Mouse (Mus musculus) neural tube, embryonic 11.5 days (tissue): Measurements from ENCODE around the gene Dspp. TPM values are rescaled to one million over a fixed set of nuclear protein-coding genes. Genes with fewer than 3 reads are reported as not detected.

Source experiments
- ATAC-seq: fragments of 200-750 bp; cut with Nextera tagmentation; 2 replicates; pipeline ENCODE4 v1.8.0; 2017; ENCODE audit warnings: moderate number of reproducible peaks, mild to moderate bottlenecking, moderate TSS enrichment, moderate library complexity; ENCODE audit not compliant: insufficient read depth, low FRiP score, low TSS enrichment
- DNase-seq: peaks from one replicate; pipeline ENCODE4 v3.0.0-alpha.2; 2015; ENCODE audit warnings: low spot score
- H3K27ac ChIP-seq: fragments of 300-500 bp; sonication (generic); 2 replicates; pipeline ENCODE4 v1.5.1; 2014; ENCODE audit warnings: low read depth, mild to moderate bottlenecking, low read length
- H3K27me3 ChIP-seq: fragments of 300-500 bp; sonication (generic); 2 replicates; pipeline ENCODE4 v1.6.1; 2014; ENCODE audit warnings: mild to moderate bottlenecking, low read length, mixed read lengths; ENCODE audit not compliant: control insufficient read depth, insufficient read depth
- H3K36me3 ChIP-seq: fragments of 300-500 bp; sonication (generic); 2 replicates; pipeline ENCODE4 v1.6.1; 2014; ENCODE audit warnings: mild to moderate bottlenecking, low read length, moderate library complexity, mixed read lengths; ENCODE audit not compliant: control insufficient read depth, insufficient read depth
- H3K4me1 ChIP-seq: fragments of 300-500 bp; sonication (generic); 2 replicates; pipeline ENCODE4 v1.6.1; 2014; ENCODE audit warnings: low read length, mixed read lengths; ENCODE audit not compliant: control insufficient read depth, insufficient read depth
- H3K4me2 ChIP-seq: fragments of 300-500 bp; sonication (generic); 2 replicates; pipeline ENCODE4 v1.6.1; 2014; ENCODE audit warnings: low read depth, mild to moderate bottlenecking, moderate library complexity
- H3K4me3 ChIP-seq: fragments of 300-500 bp; sonication (generic); 2 replicates; pipeline ENCODE4 v1.5.1; 2014; ENCODE audit warnings: low read depth, low read length
- H3K9ac ChIP-seq: fragments of 300-500 bp; sonication (generic); 2 replicates; pipeline ENCODE4 v1.6.1; 2014; ENCODE audit warnings: mild to moderate bottlenecking, low read length
- H3K9me3 ChIP-seq: fragments of 300-500 bp; sonication (generic); 2 replicates; pipeline ENCODE4 v1.6.1; 2016; ENCODE audit warnings: low read length; ENCODE audit not compliant: control insufficient read depth
- WGBS: fragments of 180-500 bp; shearing (Covaris S2); extraction: QIAGEN DNeasy Blood & Tissue Kit; methylation state at CpG from one replicate; pipeline ENCODE4 v1.1.7; 2014; 5-methylcytosine and 5-hydroxymethylcytosine counted together
- polyA plus RNA-seq: library from polyadenylated mRNA; unstranded; fragments of >200 nt; fragmentation: Nextera tagmentation; extraction: Ambion mirVana; gene quantifications from 2 replicates; pipeline ENCODE4 v1.2.1, GENCODE M21; 2014

The Dspp gene
- polyA plus RNA-seq, 1 experiment from 2014 or later: not detected

GRCm38 (mm10) chr5:104163536-104163935, 7.0 kb upstream of the Dspp start:
- WGBS: 86% methylated on average over 4 of the region's 4 CpGs

GRCm38 (mm10) chr5:104173094-104173493, 2.6 kb downstream of the Dspp start:
- ATAC-seq: no peak
- no peaks in the 10 kb centered on the region for H3K4me1 ChIP-seq

More at GRCm38 (mm10) chr5:104163536-104163935, 7.0 kb upstream of the Dspp start:
- Histone ChIP-seq H3K4me3 (no peak overlapping the region), H3K27me3 (no peaks in the 10 kb centered on the region), H3K9ac (no peak overlapping the region), H3K27ac (no peak overlapping the region), H3K9me3 (no peaks in the 10 kb centered on the region), H3K4me2 (no peak overlapping the region), H3K36me3 (no peaks in the 10 kb centered on the region), H3K4me1 (no peaks in the 10 kb centered on the region)
- no peak for ATAC-seq
- no peak for DNase-seq

DNA sequence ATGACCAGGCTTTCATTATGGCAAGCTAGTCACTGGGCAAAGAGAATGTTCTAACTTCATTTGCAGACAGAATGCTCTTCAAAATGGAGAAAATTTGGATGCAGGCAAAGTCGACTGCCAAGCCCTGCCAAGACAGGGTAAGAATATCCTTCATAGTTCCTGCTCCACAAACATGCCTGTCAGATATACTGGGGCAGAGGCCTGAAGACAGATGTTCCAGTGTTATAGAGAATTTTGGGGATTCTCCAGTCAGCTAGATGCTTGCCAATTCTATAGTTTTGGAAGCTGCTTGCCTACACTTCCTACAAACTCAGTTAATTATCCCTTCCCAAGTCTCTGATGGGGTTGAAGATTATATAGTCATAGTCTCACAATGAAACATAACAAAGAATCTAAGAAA, 13.2 kb downstream of the Dspp start:
- H3K9me3 ChIP-seq: no peaks in the 10 kb centered on the region
- 81% methylated on average over 1 of the region's 1 CpGs for WGBS
- ATAC-seq (no peak), DNase-seq (no peak)
- H3K27ac ChIP-seq: no peak overlapping the region
- H3K4me2 ChIP-seq: no peak overlapping the region
- no peak overlapping the region for H3K4me3 ChIP-seq
- H3K4me1 ChIP-seq: no peaks in the 10 kb centered on the region
- no peaks in the 10 kb centered on the region for H3K27me3 ChIP-seq
- no peak overlapping the region for H3K9ac ChIP-seq
- H3K36me3 ChIP-seq: no peaks in the 10 kb centered on the region

More at GRCm38 (mm10) chr5:104173094-104173493, 2.6 kb downstream of the Dspp start:
- no peak for DNase-seq
- no peaks in the 10 kb centered on the region for H3K27me3 ChIP-seq
- no peak overlapping the region for H3K4me2 ChIP-seq
- H3K9ac ChIP-seq: no peak overlapping the region
- no peak overlapping the region for H3K27ac ChIP-seq
- H3K36me3 ChIP-seq: no peaks in the 10 kb centered on the region
- 84% methylated on average over 6 of the region's 6 CpGs for WGBS
- no peaks in the 10 kb centered on the region for H3K9me3 ChIP-seq
- no peak overlapping the region for H3K4me3 ChIP-seq

DNA sequence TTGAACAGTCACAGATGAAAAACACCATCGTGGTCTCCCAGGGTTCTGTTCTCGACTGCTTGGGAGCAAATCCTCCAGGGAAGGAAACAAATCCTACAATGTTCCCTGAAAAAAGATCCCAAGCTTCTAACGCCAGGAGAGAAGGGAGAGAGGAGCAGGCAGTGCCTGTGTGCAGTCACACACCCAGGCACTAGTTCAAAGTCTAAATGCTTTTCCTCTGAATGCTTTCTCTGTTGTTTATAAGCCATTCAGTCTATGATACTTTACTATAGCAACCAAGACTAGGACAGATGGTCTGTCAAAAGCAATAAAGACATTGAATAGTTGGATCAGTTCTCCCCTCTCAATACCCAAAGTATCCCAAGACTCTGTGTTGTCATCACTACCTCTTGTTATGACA, 16.8 kb downstream of the Dspp start:
- Histone ChIP-seq H3K4me3 (no peak overlapping the region), H3K9me3 (no peaks in the 10 kb centered on the region), H3K9ac (no peak overlapping the region), H3K27ac (no peak overlapping the region), H3K27me3 (no peaks in the 10 kb centered on the region), H3K36me3 (no peaks in the 10 kb centered on the region), H3K4me1 (no peaks in the 10 kb centered on the region), H3K4me2 (no peak overlapping the region)
- DNase-seq (no peak), ATAC-seq (no peak)
- 79% methylated on average over 3 of the region's 3 CpGs for WGBS

GRCm38 (mm10) chr5:104195086-104195485, 24.6 kb downstream of the Dspp start:
- WGBS: 100% methylated on average over 1 of the region's 1 CpGs
- ATAC-seq: no peak
- no peak overlapping the region for H3K9ac ChIP-seq

DNA sequence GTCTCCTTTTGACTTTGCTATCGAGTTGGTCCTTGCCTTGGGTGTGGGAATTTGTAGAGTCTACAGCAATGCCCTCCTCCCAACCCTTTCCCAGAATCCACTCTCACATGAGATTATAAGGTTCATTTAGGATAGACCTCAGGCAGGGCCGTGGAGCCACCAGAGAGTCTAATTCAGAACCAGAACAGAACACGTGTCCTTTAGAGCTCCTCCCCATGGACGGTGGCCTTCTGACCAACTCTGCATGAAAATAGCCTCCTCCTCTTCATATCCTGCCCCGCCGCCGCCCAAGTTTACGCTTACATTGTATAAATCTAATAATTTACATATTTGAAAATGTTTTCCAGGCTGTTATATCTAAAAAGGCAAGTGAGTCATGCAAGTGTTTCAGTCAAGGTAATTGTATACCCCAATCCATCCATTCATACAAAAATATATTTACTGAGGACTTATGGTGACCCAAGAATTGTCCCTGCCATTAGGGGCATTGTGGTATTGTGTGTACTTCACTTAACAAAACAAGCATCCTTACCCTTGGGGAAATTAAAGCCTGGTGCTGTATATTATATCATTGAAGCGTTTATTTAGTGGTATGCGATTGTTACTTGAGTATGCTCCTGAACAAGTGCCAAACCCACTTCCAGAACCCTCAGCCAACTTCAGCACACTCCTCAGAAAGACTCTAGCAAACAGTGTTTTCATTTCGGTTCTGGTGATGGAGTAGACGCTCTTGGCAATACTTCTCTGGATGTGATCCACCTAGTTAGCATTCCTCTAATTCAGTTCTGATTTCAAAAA, 30.8 kb downstream of the Dspp start:
- 93% methylated on average over 12 of the region's 12 CpGs for WGBS
- no peak overlapping the region for H3K4me3 ChIP-seq
- ATAC-seq (no peak), DNase-seq (no peak)
- H3K4me2 ChIP-seq: no peak overlapping the region
- no peak overlapping the region for H3K27ac ChIP-seq
- H3K36me3 ChIP-seq: no peaks in the 10 kb centered on the region
- no peaks in the 10 kb centered on the region for H3K27me3 ChIP-seq
- H3K9ac ChIP-seq: no peak overlapping the region
- no peaks in the 10 kb centered on the region for H3K4me1 ChIP-seq
- no peaks in the 10 kb centered on the region for H3K9me3 ChIP-seq

More at GRCm38 (mm10) chr5:104195086-104195485, 24.6 kb downstream of the Dspp start:
- Histone ChIP-seq H3K36me3 (no peaks in the 10 kb centered on the region), H3K9me3 (no peaks in the 10 kb centered on the region), H3K27ac (no peak overlapping the region), H3K4me2 (no peak overlapping the region), H3K27me3 (no peaks in the 10 kb centered on the region), H3K4me3 (no peak overlapping the region), H3K4me1 (no peaks in the 10 kb centered on the region)
- no peak for DNase-seq

DNA sequence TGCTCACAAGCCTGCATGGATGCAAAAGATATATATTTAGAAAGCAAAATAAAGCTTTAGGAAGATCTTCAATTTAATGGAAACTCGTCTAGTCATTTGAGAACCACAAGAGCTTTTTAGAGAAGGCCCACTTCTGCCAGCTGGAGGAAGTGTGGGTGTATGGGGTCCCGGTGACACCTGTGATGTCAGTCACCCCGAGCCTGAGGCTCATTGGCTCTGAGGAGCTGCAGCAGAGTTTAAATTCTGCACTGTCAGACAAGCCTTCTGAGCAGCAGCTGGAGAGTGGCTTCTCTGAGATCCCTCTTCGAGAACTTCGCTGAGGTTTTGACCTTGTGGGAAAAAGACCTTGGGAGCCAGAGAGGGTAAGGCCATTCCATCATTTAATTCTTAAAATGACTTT, 31.8 kb downstream of the Dspp start, which contains the start of gene Dmp1:
Gene Dmp1, plus strand, starts transcription at position 263 of the 400 bp plus-strand sequence.
- Histone ChIP-seq H3K27me3 (no peaks in the 10 kb centered on the region), H3K9me3 (no peaks in the 10 kb centered on the region), H3K4me1 (no peaks in the 10 kb centered on the region), H3K36me3 (no peaks in the 10 kb centered on the region), H3K9ac (no peak within 1 kb of the TSS), H3K4me3 (no peak within 1 kb of the TSS), H3K27ac (no peak within 1 kb of the TSS), H3K4me2 (no peak within 1 kb of the TSS)
- ATAC-seq: no peak
- WGBS: 80% methylated on average over 5 of the region's 5 CpGs
- DNase-seq: no peak

DNA sequence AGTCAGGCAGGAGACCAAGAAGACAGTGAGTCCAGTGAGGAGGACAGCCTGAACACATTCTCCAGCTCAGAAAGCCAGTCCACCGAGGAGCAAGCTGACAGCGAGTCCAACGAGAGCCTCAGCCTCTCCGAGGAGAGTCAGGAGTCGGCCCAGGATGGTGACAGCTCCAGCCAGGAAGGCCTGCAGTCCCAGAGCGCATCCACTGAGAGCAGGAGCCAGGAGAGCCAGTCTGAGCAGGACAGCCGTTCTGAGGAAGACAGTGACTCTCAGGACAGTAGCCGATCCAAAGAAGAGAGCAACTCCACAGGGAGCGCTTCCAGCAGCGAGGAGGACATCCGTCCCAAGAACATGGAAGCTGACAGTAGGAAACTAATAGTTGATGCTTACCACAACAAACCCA, 42.0 kb downstream of the Dspp start:
- no peak overlapping the region for H3K27ac ChIP-seq
- no peaks in the 10 kb centered on the region for H3K4me1 ChIP-seq
- DNase-seq: no peak
- WGBS: 76% methylated on average over 11 of the region's 11 CpGs
- H3K4me2 ChIP-seq: no peak overlapping the region
- H3K27me3 ChIP-seq: no peaks in the 10 kb centered on the region
- no peak for ATAC-seq
- H3K9me3 ChIP-seq: no peaks in the 10 kb centered on the region
- H3K36me3 ChIP-seq: no peaks in the 10 kb centered on the region
- H3K9ac ChIP-seq: no peak overlapping the region
- H3K4me3 ChIP-seq: no peak overlapping the region

GRCm38 (mm10) chr5:104218926-104219325, 48.4 kb downstream of the Dspp start:
- peak; percentile 25 for DNase-seq
- Histone ChIP-seq H3K27me3 (no peaks in the 10 kb centered on the region), H3K9ac (no peak overlapping the region), H3K4me2 (no peak overlapping the region), H3K36me3 (no peaks in the 10 kb centered on the region), H3K4me1 (no peaks in the 10 kb centered on the region), H3K4me3 (no peak overlapping the region), H3K27ac (no peak overlapping the region), H3K9me3 (no peaks in the 10 kb centered on the region)
- peak; percentile 65 for ATAC-seq
- 34% methylated on average over 5 of the region's 5 CpGs for WGBS
